Mouse (Mus musculus) stomach, postnatal 0 days (tissue): ENCODE results near the gene Zfp36l2. TPM values are rescaled to one million over a fixed set of nuclear protein-coding genes. Genes with fewer than 3 reads are reported as not detected.

Experiments used
- ATAC-seq: fragments of 200-750 bp; cut with Nextera tagmentation; 2 replicates; pipeline ENCODE4 v1.8.0; 2017; ENCODE audit not compliant: low FRiP score, low TSS enrichment
- DNase-seq: peaks from one replicate; pipeline ENCODE4 v3.0.0-alpha.2; 2016; ENCODE audit warnings: low spot score
- H3K27ac ChIP-seq: fragments of 300-500 bp; sonication (generic); replicated peaks from 2 replicates; pipeline ENCODE4 v1.5.1; 2014; ENCODE audit warnings: mild to moderate bottlenecking, control low read depth
- H3K27me3 ChIP-seq: fragments of 300-500 bp; sonication (generic); 2 replicates; pipeline ENCODE4 v1.6.1; 2014; ENCODE audit warnings: low read length; ENCODE audit not compliant: control insufficient read depth, insufficient read depth
- H3K36me3 ChIP-seq: fragments of 300-500 bp; sonication (generic); 2 replicates; pipeline ENCODE4 v1.6.1; 2014; ENCODE audit warnings: low read length, mixed read lengths; ENCODE audit not compliant: control insufficient read depth, insufficient read depth
- H3K4me1 ChIP-seq: fragments of 300-500 bp; sonication (generic); replicated peaks from 2 replicates; pipeline ENCODE4 v1.6.1; 2014; ENCODE audit warnings: antibody characterized with exemption; ENCODE audit not compliant: control insufficient read depth, insufficient read depth
- H3K4me2 ChIP-seq: fragments of 300-500 bp; sonication (generic); replicated peaks from 2 replicates; pipeline ENCODE4 v1.6.1; 2014; ENCODE audit warnings: low read depth, mild to moderate bottlenecking, control low read depth, moderate library complexity
- H3K4me3 ChIP-seq: fragments of 300-500 bp; sonication (generic); 2 replicates; pipeline ENCODE4 v1.5.1; 2014; ENCODE audit warnings: low read depth, low read length, control low read depth
- H3K9ac ChIP-seq: fragments of 300-500 bp; sonication (generic); 2 replicates; pipeline ENCODE4 v1.6.1; 2014; ENCODE audit warnings: mild to moderate bottlenecking, low read length, control low read depth, mixed read lengths
- H3K9me3 ChIP-seq: fragments of 300-500 bp; sonication (generic); 2 replicates; pipeline ENCODE4 v1.6.1; 2016; ENCODE audit warnings: low read length; ENCODE audit not compliant: control insufficient read depth
- CTCF ChIP-seq: IDR thresholded peaks from 2 replicates; pipeline ENCODE4 v1.5.1; 2016; ENCODE audit warnings: antibody characterized with exemption, low read depth, mild to moderate bottlenecking, moderate library complexity
- EP300 ChIP-seq: optimal IDR thresholded peaks from 2 replicates; pipeline ENCODE3; 2016; ENCODE audit warnings: antibody characterized with exemption
- WGBS: fragments of 180-500 bp; shearing (Covaris S2); extraction: QIAGEN DNeasy Blood & Tissue Kit; methylation state at CpG from one replicate; pipeline ENCODE4 v1.1.7; 2014; 5-methylcytosine and 5-hydroxymethylcytosine counted together
- polyA plus RNA-seq: library from polyadenylated mRNA; unstranded; fragments of >200 nt; fragmentation: Nextera tagmentation; extraction: Ambion mirVana; gene quantifications from 2 replicates; pipeline ENCODE4 v1.2.1, GENCODE M21; 2015

Zfp36l2 gene
- polyA plus RNA-seq, 1 experiment from 2014 or later: 18.3 TPM

- DNase-seq: peak; percentile 11
- no peak for ATAC-seq
- 52% methylated on average over 5 of the region's 5 CpGs for WGBS
- Histone ChIP-seq H3K36me3 (no peaks in the 10 kb centered on the region), H3K9me3 (no peaks in the 10 kb centered on the region), H3K9ac (no peak overlapping the region), H3K4me2 (no peak overlapping the region), H3K4me3 (no peak overlapping the region), H3K4me1 (peaks cover 20% of the 10 kb centered on the region), H3K27me3 (no peaks in the 10 kb centered on the region), H3K27ac (peak overlapping the region; percentile 90)
- no peak for TF ChIP-seq EP300
- TF ChIP-seq CTCF: no peak
Observed at GRCm38 (mm10) chr17:84149566-84149965, 38.2 kb downstream of the Zfp36l2 start.

GRCm38 (mm10) chr17:84148499-84149484, 39.0 kb downstream of the Zfp36l2 start:
- Histone ChIP-seq H3K36me3 (no peaks in the 10 kb centered on the region), H3K27me3 (no peaks in the 10 kb centered on the region), H3K4me1 (peaks cover 20% of the 10 kb centered on the region), H3K4me2 (no peak overlapping the region), H3K27ac (peak overlapping the region; percentile 90), H3K9me3 (no peaks in the 10 kb centered on the region), H3K4me3 (no peak overlapping the region), H3K9ac (no peak overlapping the region)
- WGBS: 19% methylated on average over 11 of the region's 11 CpGs
- ATAC-seq: peak; percentile 89
- TF ChIP-seq CTCF (0 out of 2 replicates have a peak, but pooled peaks have one; percentile 9), EP300 (no peak)
- DNase-seq: peak; percentile 86

- no peak for ATAC-seq
- H3K36me3 ChIP-seq: no peaks in the 10 kb centered on the region
- H3K27ac ChIP-seq: no peak overlapping the region
- 61% methylated on average over 11 of the region's 11 CpGs for WGBS
- H3K4me2 ChIP-seq: no peak overlapping the region
- no peaks in the 10 kb centered on the region for H3K9me3 ChIP-seq
- no peak overlapping the region for H3K4me3 ChIP-seq
- DNase-seq: no peak
- H3K4me1 ChIP-seq: peaks cover 22% of the 10 kb centered on the region
- no peaks in the 10 kb centered on the region for H3K27me3 ChIP-seq
- no peak overlapping the region for H3K9ac ChIP-seq
- no peak for TF ChIP-seq EP300
- TF ChIP-seq CTCF: no peak
Observed at GRCm38 (mm10) chr17:84147183-84148108, 40.3 kb downstream of the Zfp36l2 start.

- no peak overlapping the region for H3K4me2 ChIP-seq
- peaks cover 19% of the 10 kb centered on the region for H3K4me1 ChIP-seq
- 77% methylated on average over 7 of the region's 7 CpGs for WGBS
- ATAC-seq: no peak
- DNase-seq: no peak
- H3K9ac ChIP-seq: no peak overlapping the region
- TF ChIP-seq CTCF (no peak), EP300 (no peak)
- peak overlapping the region; percentile 63; the same call in 1 of the 2 replicates for H3K27ac ChIP-seq
- H3K4me3 ChIP-seq: no peak overlapping the region
- H3K9me3 ChIP-seq: no peaks in the 10 kb centered on the region
- H3K36me3 ChIP-seq: no peaks in the 10 kb centered on the region
- no peaks in the 10 kb centered on the region for H3K27me3 ChIP-seq
Observed at GRCm38 (mm10) chr17:84146458-84147182, 41.1 kb downstream of the Zfp36l2 start.

GRCm38 (mm10) chr17:84145826-84146287, 41.9 kb downstream of the Zfp36l2 start:
- Histone ChIP-seq H3K27ac (peak overlapping the region; percentile 63), H3K4me3 (no peak overlapping the region), H3K27me3 (no peaks in the 10 kb centered on the region), H3K4me2 (no peak overlapping the region), H3K9me3 (no peaks in the 10 kb centered on the region), H3K9ac (peak overlapping the region; percentile 35; the same call in 1 of the 2 replicates), H3K4me1 (peaks cover 25% of the 10 kb centered on the region), H3K36me3 (no peaks in the 10 kb centered on the region)
- no peak for ATAC-seq
- 22% methylated on average over 10 of the region's 10 CpGs for WGBS
- TF ChIP-seq EP300 (no peak), CTCF (peak; percentile 18; the same call in 1 of the 2 replicates)
- DNase-seq: no peak
